Mouse (Mus musculus) testis, adult 10 weeks (tissue): ENCODE data around the gene Dlst. TPM values are rescaled to one million over a fixed set of nuclear protein-coding genes. Genes with fewer than 3 reads are reported as not detected.

Experiments used
- polyA plus RNA-seq: library from polyadenylated mRNA; stranded (reverse); fragments of 350-450 nt; fragmentation: Illumina TruSeq; extraction: RNeasy Lipid Tissue Mini Kit (QIAGEN cat#74804); gene quantifications from one replicate; pipeline ENCODE4 v1.2.3, GENCODE M21; 2014; ENCODE audit warnings: low read depth, low replicate concordance

The Dlst gene
- 85.8 TPM for polyA plus RNA-seq

DNA sequence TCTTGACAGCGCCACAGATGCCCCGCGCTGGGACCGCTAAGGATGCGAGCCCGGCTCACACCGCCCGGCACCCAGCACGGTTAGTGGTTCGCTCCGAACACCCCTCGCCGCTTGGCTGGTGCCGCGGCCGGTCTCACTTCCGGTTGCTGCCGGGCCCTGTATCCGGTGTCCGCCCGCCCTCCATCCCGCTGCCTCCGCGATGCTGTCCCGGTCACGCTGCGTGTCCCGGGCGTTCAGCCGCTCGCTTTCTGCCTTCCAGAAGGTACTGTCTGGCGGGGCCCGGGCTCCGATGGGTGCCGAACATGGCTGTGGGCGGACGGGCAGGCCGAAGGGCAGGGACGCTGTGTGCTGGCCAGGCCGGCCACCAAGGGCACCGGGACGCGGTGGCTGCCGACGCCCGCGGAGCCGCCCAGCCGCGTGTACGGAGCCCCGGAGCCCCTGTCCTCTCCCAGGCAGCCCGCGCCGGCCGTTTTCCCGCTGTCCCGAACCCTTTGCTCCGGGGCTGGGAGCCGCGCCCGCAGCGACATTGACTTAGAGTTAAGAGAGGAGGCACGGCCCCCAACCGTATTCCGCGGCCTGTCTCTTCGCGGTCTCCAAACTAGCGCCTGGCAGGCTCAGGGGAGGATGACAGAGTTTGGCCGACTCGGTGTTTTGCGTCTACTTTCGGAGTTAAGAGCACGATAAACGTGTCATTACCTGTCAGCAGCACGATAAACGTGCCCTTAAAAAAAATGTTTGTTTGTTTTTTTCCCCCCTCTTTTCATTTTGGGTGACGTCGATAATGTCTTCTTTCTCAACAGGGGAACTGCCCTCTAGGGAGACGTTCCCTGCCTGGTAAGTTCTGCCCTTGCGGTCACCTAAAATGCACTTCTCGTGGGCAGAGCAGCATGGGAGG is at the start of gene Dlst, which contains the start of gene Prox2:
Gene Dlst (plus strand): TSS at position 136 of the 895 bp plus-strand sequence.
Gene Prox2 (minus strand): TSS at position 62 of the 895 bp plus-strand sequence.

DNA sequence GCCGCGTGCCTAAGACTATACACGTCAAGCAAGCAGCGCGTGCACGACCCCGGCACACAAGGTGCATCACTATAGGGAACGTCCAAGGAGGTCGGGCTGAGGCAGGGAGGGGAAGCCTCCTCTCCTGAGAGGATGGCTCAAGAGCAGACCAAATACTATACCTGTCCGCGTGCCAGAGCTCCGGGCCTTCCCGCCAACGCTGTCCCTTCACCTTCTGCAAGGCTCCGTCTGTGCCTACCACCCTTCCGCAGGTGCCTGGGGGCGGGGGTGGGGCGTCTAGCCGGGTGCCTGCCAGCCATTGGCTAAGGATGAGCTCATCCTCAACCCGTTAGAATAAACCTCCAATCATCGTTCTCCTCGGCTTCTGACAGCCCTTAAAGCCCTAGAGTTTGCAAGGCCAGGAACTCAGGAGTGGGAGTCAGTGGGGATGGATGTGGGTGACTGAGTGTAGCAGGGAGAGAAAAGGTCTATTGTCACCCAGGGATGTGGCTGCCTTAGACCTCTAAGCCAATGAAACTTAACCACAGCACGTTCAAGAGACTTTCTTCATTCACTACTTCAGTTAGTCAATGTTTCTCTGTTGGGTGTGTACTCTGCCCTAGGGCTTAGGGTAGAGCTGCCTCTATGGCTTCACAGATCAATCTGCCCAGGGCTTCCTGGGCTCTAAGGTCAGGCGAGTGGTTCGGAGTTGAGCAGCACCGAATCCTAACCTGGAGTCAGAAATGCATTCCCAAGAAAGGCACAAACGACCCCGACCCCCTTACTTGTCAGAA is 40.6 kb downstream of the Dlst start, which contains the start of gene Rps6kl1:
Gene Rps6kl1 (minus strand): TSS at position 263 of the 773 bp plus-strand sequence.

DNA sequence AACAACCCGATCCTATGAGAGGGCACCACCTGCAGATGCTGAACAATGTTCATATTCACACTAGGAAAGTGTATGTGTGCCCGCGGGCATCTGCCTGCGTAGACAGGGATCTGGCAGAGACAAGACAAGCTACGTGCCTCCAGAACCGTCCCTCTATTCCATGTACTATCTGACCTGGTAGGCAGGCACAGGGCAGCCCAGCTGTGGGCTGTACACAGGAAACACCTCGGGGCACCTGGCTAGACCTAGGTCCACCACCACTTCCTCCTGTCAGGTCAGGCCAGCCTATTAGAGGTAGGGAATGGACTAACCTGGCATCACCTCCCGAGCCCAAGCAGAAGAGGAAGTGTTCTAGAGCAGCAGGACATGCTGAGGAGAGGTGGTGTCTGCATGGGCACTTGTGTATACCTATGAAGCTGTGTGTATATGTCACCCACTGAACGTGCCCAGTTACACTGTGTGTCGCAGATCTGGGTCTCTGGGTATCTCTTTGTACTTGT is 67.2 kb downstream of the Dlst start, which contains the start of gene Pgf:
Gene Pgf (minus strand): TSS at position 51 of the 500 bp plus-strand sequence.

Other genes with a start within 250 kb of the Dlst start
- 0.38 TPM for gene Ltbp2, start 234.3 kb upstream of the Dlst start, polyA plus RNA-seq
- gene Fcf1, start 139.9 kb upstream of the Dlst start, polyA plus RNA-seq = 136 TPM
- gene Arel1, start 139.9 kb upstream of the Dlst start, polyA plus RNA-seq = 36.5 TPM
- 101 TPM for gene Ylpm1, start 114.5 kb upstream of the Dlst start, polyA plus RNA-seq
- 5.3 TPM for gene Prox2, start 74 bp upstream of the Dlst start, polyA plus RNA-seq
- not detected for gene Rps6kl1, start 40.4 kb downstream of the Dlst start, polyA plus RNA-seq
- 2.1 TPM for gene Pgf, start 67.0 kb downstream of the Dlst start, polyA plus RNA-seq
- 4.6 TPM for gene Eif2b2, start 108.6 kb downstream of the Dlst start, polyA plus RNA-seq
- gene Mlh3, start 159.8 kb downstream of the Dlst start, polyA plus RNA-seq = 41.0 TPM
- gene Acyp1, start 177.6 kb downstream of the Dlst start, polyA plus RNA-seq = 163 TPM
- 6.6 TPM for gene Zc2hc1c, start 177.8 kb downstream of the Dlst start, polyA plus RNA-seq
- gene Nek9, start 228.5 kb downstream of the Dlst start, polyA plus RNA-seq = 27.9 TPM